Mouse (Mus musculus): ENCODE data around the gene Dop1a. TPM values are rescaled to one million over a fixed set of nuclear protein-coding genes. Genes with fewer than 3 reads are reported as not detected.

Dop1a gene
- polyA plus RNA-seq, 1 experiment from 2014 or later: 19.3 TPM

DNA sequence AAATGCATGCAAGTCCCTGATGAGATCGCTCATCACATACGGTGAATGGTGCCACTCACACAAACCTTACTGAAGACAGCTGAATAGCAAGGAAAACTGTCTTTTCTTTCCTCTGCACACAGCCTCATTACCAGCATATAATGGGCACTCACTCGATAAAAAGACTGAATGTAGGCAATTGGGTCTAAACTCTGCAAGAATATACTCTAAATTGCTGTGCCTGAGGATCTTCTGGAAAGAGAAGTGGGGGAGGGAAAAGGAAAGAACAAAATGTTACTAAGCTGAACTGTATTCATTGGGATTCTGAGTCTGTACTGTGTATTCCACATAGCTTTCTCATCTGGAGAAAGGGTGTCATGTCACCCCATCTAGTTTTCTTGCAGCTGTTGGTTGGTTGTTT, 76.5 kb downstream of the Dop1a start:
- H3K36me3 ChIP-seq (ENCODE audit: insufficient read depth): peaks cover 43% of the 10 kb centered on the region
- no peak overlapping the region for H3K4me2 ChIP-seq
- no peaks in the 10 kb centered on the region for H3K27me3 ChIP-seq (ENCODE audit: insufficient read depth, low read length)
- 92% methylated on average over 3 of the region's 3 CpGs for WGBS
- H3K4me1 ChIP-seq (ENCODE audit: insufficient read depth): no peaks in the 10 kb centered on the region
- TF ChIP-seq CTCF (IDR thresholded peaks at IDR 0.05; ENCODE audit: low read depth): no peak
- no peak overlapping the region for H3K9ac ChIP-seq
- no peaks in the 10 kb centered on the region for H3K9me3 ChIP-seq (ENCODE audit: low read depth, low read length)
- H3K4me3 ChIP-seq (ENCODE audit: low read depth, low read length): no peak overlapping the region
- ATAC-seq (ENCODE audit: insufficient read depth) (no peak), DNase-seq (no peak)
- no peak overlapping the region for H3K27ac ChIP-seq (ENCODE audit: low read depth)

DNA sequence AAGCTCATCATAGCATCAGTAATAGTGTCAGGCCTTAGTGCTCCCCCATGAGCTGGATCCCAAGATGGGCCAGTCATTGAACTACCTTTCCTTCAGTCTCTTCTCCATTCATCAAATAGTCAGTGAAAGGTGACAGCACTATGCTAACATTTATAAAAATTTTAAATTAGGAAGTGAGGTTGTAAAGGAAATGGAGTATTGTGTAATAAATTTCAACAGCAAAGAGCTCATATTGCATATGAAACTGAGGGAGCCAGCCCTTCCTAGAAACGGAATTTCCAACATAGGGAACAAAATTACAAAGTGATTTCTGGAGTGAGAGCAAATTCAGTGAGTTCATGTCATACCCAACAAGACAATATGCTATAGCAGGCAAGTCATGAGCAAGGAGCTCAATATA, 77.6 kb downstream of the Dop1a start:
- Histone ChIP-seq H3K9ac (no peak overlapping the region), H3K27ac (ENCODE audit: low read depth) (no peak overlapping the region), H3K9me3 (ENCODE audit: low read depth, low read length) (no peaks in the 10 kb centered on the region), H3K36me3 (ENCODE audit: insufficient read depth) (peaks cover 52% of the 10 kb centered on the region), H3K4me2 (no peak overlapping the region), H3K27me3 (ENCODE audit: insufficient read depth, low read length) (no peaks in the 10 kb centered on the region), H3K4me1 (ENCODE audit: insufficient read depth) (no peaks in the 10 kb centered on the region), H3K4me3 (ENCODE audit: low read depth, low read length) (no peak overlapping the region)
- no peak for ATAC-seq (ENCODE audit: insufficient read depth)
- no peak for DNase-seq
- TF ChIP-seq CTCF (IDR thresholded peaks at IDR 0.05; ENCODE audit: low read depth): no peak
- WGBS: 74% methylated on average over 1 of the region's 1 CpGs

- WGBS: 77% methylated on average over 5 of the region's 5 CpGs
- H3K4me2 ChIP-seq: no peak overlapping the region
- H3K27ac ChIP-seq (ENCODE audit: low read depth): no peak overlapping the region
- H3K36me3 ChIP-seq (ENCODE audit: insufficient read depth): peaks cover 53% of the 10 kb centered on the region
- H3K9me3 ChIP-seq (ENCODE audit: low read depth, low read length): no peaks in the 10 kb centered on the region
- DNase-seq (no peak), ATAC-seq (ENCODE audit: insufficient read depth) (no peak)
- no peak overlapping the region for H3K9ac ChIP-seq
- TF ChIP-seq CTCF (IDR thresholded peaks at IDR 0.05; ENCODE audit: low read depth): no peak
- no peak overlapping the region for H3K4me3 ChIP-seq (ENCODE audit: low read depth, low read length)
- H3K27me3 ChIP-seq (ENCODE audit: insufficient read depth, low read length): no peaks in the 10 kb centered on the region
- no peaks in the 10 kb centered on the region for H3K4me1 ChIP-seq (ENCODE audit: insufficient read depth)
Measured at GRCm38 (mm10) chr9:86549637-86550162, 82.7 kb downstream of the Dop1a start.

DNA sequence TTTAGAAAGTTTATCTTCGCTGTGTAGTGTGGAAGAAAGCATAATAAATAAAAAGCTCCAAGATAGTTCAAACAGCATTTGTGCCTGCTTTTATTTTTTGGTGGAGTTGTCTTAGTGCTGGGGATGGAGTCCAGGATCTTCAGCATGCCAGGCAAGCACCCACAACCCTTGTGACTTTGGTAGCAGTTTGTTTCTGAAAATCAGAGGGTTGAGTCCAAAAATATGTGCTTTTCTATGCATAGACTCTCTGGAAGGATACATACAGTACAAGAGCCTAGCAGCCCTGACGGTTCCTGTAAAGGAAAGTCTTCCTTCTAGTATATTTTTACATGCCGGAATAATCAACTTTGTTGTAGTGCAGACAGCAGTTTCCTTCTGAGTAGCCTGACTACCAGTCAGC, 83.8 kb downstream of the Dop1a start:
- no peak for TF ChIP-seq CTCF (IDR thresholded peaks at IDR 0.05; ENCODE audit: low read depth)
- Histone ChIP-seq H3K36me3 (ENCODE audit: insufficient read depth) (peaks cover 55% of the 10 kb centered on the region), H3K9ac (no peak overlapping the region), H3K4me2 (no peak overlapping the region), H3K27ac (ENCODE audit: low read depth) (no peak overlapping the region), H3K4me3 (ENCODE audit: low read depth, low read length) (no peak overlapping the region), H3K4me1 (ENCODE audit: insufficient read depth) (no peaks in the 10 kb centered on the region), H3K27me3 (ENCODE audit: insufficient read depth, low read length) (no peaks in the 10 kb centered on the region), H3K9me3 (ENCODE audit: low read depth, low read length) (no peaks in the 10 kb centered on the region)
- DNase-seq: no peak
- WGBS: 79% methylated on average over 3 of the region's 3 CpGs
- no peak for ATAC-seq (ENCODE audit: insufficient read depth)

DNA sequence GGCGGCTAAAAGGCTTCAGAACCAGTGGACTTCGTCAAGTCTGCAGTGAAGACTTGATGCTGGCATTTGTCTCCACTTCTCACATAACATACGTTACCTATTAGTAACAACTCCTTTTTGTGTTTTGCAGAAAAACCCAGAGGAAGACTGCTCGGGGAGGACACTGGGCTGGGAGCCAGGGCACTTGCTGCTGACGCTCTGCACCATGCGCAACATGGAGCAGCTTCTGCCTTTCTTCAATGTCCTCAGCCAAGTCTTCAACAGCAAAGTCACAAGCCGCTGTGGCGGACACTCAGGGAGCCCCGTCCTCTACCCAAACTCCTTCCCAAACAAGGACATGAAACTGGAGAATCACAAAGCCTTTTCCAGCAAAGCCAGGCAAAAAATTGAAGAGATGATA, 86.9 kb downstream of the Dop1a start:
- peaks cover 69% of the 10 kb centered on the region for H3K36me3 ChIP-seq (ENCODE audit: insufficient read depth)
- no peak for ATAC-seq (ENCODE audit: insufficient read depth)
- H3K27me3 ChIP-seq (ENCODE audit: insufficient read depth, low read length): no peaks in the 10 kb centered on the region
- no peak for TF ChIP-seq CTCF (IDR thresholded peaks at IDR 0.05; ENCODE audit: low read depth)
- no peak overlapping the region for H3K9ac ChIP-seq
- WGBS: 83% methylated on average over 9 of the region's 9 CpGs
- H3K9me3 ChIP-seq (ENCODE audit: low read depth, low read length): no peaks in the 10 kb centered on the region
- H3K4me3 ChIP-seq (ENCODE audit: low read depth, low read length): no peak overlapping the region
- no peaks in the 10 kb centered on the region for H3K4me1 ChIP-seq (ENCODE audit: insufficient read depth)
- no peak overlapping the region for H3K4me2 ChIP-seq
- no peak overlapping the region for H3K27ac ChIP-seq (ENCODE audit: low read depth)
- DNase-seq: no peak

GRCm38 (mm10) chr9:86554641-86555040, 87.7 kb downstream of the Dop1a start:
- WGBS: 89% methylated on average over 4 of the region's 4 CpGs
- Histone ChIP-seq H3K9me3 (ENCODE audit: low read depth, low read length) (no peaks in the 10 kb centered on the region), H3K36me3 (ENCODE audit: insufficient read depth) (peaks cover 71% of the 10 kb centered on the region), H3K27me3 (ENCODE audit: insufficient read depth, low read length) (no peaks in the 10 kb centered on the region), H3K27ac (ENCODE audit: low read depth) (no peak overlapping the region), H3K4me1 (ENCODE audit: insufficient read depth) (no peaks in the 10 kb centered on the region), H3K4me2 (no peak overlapping the region), H3K9ac (no peak overlapping the region), H3K4me3 (ENCODE audit: low read depth, low read length) (no peak overlapping the region)
- no peak for ATAC-seq (ENCODE audit: insufficient read depth)
- no peak for TF ChIP-seq CTCF (IDR thresholded peaks at IDR 0.05; ENCODE audit: low read depth)
- no peak for DNase-seq

GRCm38 (mm10) chr9:86560543-86560942, 93.6 kb downstream of the Dop1a start:
- no peaks in the 10 kb centered on the region for H3K27me3 ChIP-seq (ENCODE audit: insufficient read depth, low read length)
- DNase-seq: peak; percentile 30
- peak; percentile 63 for ATAC-seq (ENCODE audit: insufficient read depth)
- no peaks in the 10 kb centered on the region for H3K4me1 ChIP-seq (ENCODE audit: insufficient read depth)
- peak overlapping the region; percentile 66; the same call in 1 of the 2 replicates for H3K27ac ChIP-seq (ENCODE audit: low read depth)
- no peaks in the 10 kb centered on the region for H3K9me3 ChIP-seq (ENCODE audit: low read depth, low read length)
- no peak for TF ChIP-seq CTCF (IDR thresholded peaks at IDR 0.05; ENCODE audit: low read depth)
- H3K4me2 ChIP-seq: no peak overlapping the region
- H3K36me3 ChIP-seq (ENCODE audit: insufficient read depth): peaks cover 84% of the 10 kb centered on the region
- no peak overlapping the region for H3K9ac ChIP-seq
- no peak overlapping the region for H3K4me3 ChIP-seq (ENCODE audit: low read depth, low read length)
- WGBS: 62% methylated on average over 3 of the region's 3 CpGs
